ENCODE assay signal across 8 mouse cellular contexts in genomic region chr14:122079428-122079827, GRCm38 (mm10). TPM values are rescaled to one million over a fixed set of nuclear protein-coding genes. Genes with fewer than 3 reads are reported as not detected.
DNase-seq lines count a peak whose midpoint lies in the region; ATAC-seq lines count a peak whose summit lies in the region.

No protein-coding gene starts in this region.

- no peaks in the 10 kb centered on the region for H3K4me1 ChIP-seq in heart, embryonic 11.5 days (ENCODE audit: control insufficient read depth, insufficient read depth, low read length)

- peaks cover 24% of the 10 kb centered on the region for H3K27me3 ChIP-seq in heart, embryonic 11.5 days (ENCODE audit: control insufficient read depth, insufficient read depth, low read length)

- no peak for ATAC-seq in heart, embryonic 11.5 days (replicated peaks; ENCODE audit: insufficient number of reproducible peaks, low FRiP score, low TSS enrichment)

- H3K36me3 ChIP-seq in heart, embryonic 11.5 days (ENCODE audit: control insufficient read depth, insufficient read depth, low read length) = no peaks in the 10 kb centered on the region

- peak; percentile 82 for DNase-seq in heart, adult 11 months
- peak; percentile 84 for DNase-seq in CD4-positive, CD25-positive, alpha-beta regulatory T cell, adult 2 months (ENCODE audit: low read depth, low spot score)
- peak; percentile 33 to 55 for DNase-seq in adrenal gland, postnatal 4 days (ENCODE audit: low spot score in 2 of 2)
- peak; percentile 14 for DNase-seq in forelimb bud, embryonic 11.5 days (ENCODE audit: low read depth, low spot score)
- peak; percentile 26 to 77 for DNase-seq in layer of hippocampus, postnatal 25 days (ENCODE audit: extremely low spot score in 1 of 2, low spot score in 1 of 2)
- peak; percentile 55 to 82 for DNase-seq in natural killer cell, adult 2 months (ENCODE audit: low spot score in 2 of 2)
- peak; percentile 38 for DNase-seq in urinary bladder, adult 2 months (ENCODE audit: low spot score)

- H3K4me3 ChIP-seq in heart, embryonic 11.5 days (ENCODE audit: low read depth, low read length) = no peak overlapping the region

- H3K9me3 ChIP-seq in heart, embryonic 11.5 days (replicated peaks; ENCODE audit: control insufficient read depth, low read length) = no peaks in the 10 kb centered on the region

- H3K4me2 ChIP-seq in heart, embryonic 11.5 days = no peak overlapping the region

- no peak overlapping the region for H3K9ac ChIP-seq in heart, embryonic 11.5 days (ENCODE audit: low read depth, low read length)

- 39% methylated on average over 6 of the region's 6 CpGs for WGBS in heart, embryonic 11.5 days (ENCODE audit: insufficient replicate concordance)

- H3K27ac ChIP-seq in heart, embryonic 11.5 days (ENCODE audit: low read depth, low read length) = no peak overlapping the region

RNA-seq across cellular contexts. Expression of gene Tm9sf2, which starts 27.4 kb away (rescaled TPM):
- polyA plus RNA-seq in heart, embryonic 11.5 days (2014; fragmentation: Nextera tagmentation; extraction: Ambion mirVana) = 111 and 136 TPM in 2 replicates
- total RNA-seq in adrenal gland, postnatal 4 days (2021) = 100 to 1,000 TPM; 134 to 135 TPM
- total RNA-seq in layer of hippocampus, postnatal 25 days (2021) = 100 to 1,000 TPM in 1 of 2 experiments, 10 to 100 TPM in 1; 97.4 to 112 TPM
- polyA plus RNA-seq in urinary bladder, adult 2 months (2012; rRNA removed) = 109 and 116 TPM in 2 replicates

RNA-seq across cellular contexts. Expression of gene Timm8a2, which starts 45.0 kb away (rescaled TPM):
- polyA plus RNA-seq in heart, embryonic 11.5 days (2014; fragmentation: Nextera tagmentation; extraction: Ambion mirVana) = not detected in 2 replicates
- not detected for total RNA-seq in adrenal gland, postnatal 4 days (2021)
- total RNA-seq in layer of hippocampus, postnatal 25 days (2021) = under 1 TPM in 1 of 2 experiments, not detected in 1; 0.56 TPM
- polyA plus RNA-seq in urinary bladder, adult 2 months (2012; rRNA removed) = 0.07 TPM in 1 of 2 replicates, not detected in the other

Comparison
In these comparisons a context has a peak if more than half of its experiments do, and no peak if none do; other contexts are left out.
1. DNase-seq: peak in every context shown above with its lines; median percentile 84 in CD4-positive, CD25-positive, alpha-beta regulatory T cell, adult 2 months; 82 in heart, adult 11 months; 68 in natural killer cell, adult 2 months; 52 in layer of hippocampus, postnatal 25 days; 44 in adrenal gland, postnatal 4 days; 38 in urinary bladder, adult 2 months; 14 in forelimb bud, embryonic 11.5 days.